ENCODE assay signal across 8 mouse cellular contexts in the genomic region with DNA sequence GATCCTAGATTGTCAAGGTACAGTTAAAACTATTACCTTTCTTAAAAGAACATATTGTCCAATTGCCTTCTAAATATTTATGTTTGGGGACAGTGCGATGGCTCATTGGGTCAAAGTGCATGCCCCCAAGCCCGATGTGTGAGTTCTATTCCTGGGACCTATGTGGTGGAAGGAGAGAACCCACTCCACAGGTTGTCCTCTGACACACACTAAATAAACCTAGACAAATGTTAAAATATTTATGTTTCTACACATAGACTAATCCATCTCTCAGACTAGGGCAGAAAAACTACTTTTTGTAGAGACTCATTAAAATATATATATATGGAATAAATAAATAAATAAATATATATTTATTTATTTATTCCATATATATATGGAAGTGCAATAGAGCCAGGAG. TPM values are rescaled to one million over a fixed set of nuclear protein-coding genes. Genes with fewer than 3 reads are reported as not detected.
DNase-seq lines count a peak whose midpoint lies in the region; ATAC-seq lines count a peak whose summit lies in the region.

No protein-coding gene starts in this region.

- no peaks in the 10 kb centered on the region for H3K9me3 ChIP-seq in kidney, embryonic 15.5 days (replicated peaks)
- H3K9me3 ChIP-seq in embryonic facial prominence, embryonic 13.5 days = no peaks in the 10 kb centered on the region
- no peaks in the 10 kb centered on the region for H3K9me3 ChIP-seq in intestine, embryonic 15.5 days
- no peaks in the 10 kb centered on the region for H3K9me3 ChIP-seq in neural tube, embryonic 11.5 days (ENCODE audit: control insufficient read depth, low read length)

- WGBS in kidney, embryonic 15.5 days = 89% methylated on average over 2 of the region's 2 CpGs
- 98% methylated on average over 2 of the region's 2 CpGs for WGBS in embryonic facial prominence, embryonic 13.5 days
- WGBS in intestine, embryonic 15.5 days = 83% methylated on average over 2 of the region's 2 CpGs
- 91% methylated on average over 2 of the region's 2 CpGs for WGBS in neural tube, embryonic 11.5 days

- H3K36me3 ChIP-seq in kidney, embryonic 15.5 days = peaks cover 26% of the 10 kb centered on the region
- peaks cover 27% of the 10 kb centered on the region for H3K36me3 ChIP-seq in embryonic facial prominence, embryonic 13.5 days
- H3K36me3 ChIP-seq in intestine, embryonic 15.5 days = peaks cover 16% of the 10 kb centered on the region
- peaks cover 5% of the 10 kb centered on the region for H3K36me3 ChIP-seq in neural tube, embryonic 11.5 days (ENCODE audit: control insufficient read depth, insufficient read depth, low read length)

- DNase-seq in kidney, postnatal 10 days = no peak
- DNase-seq in neural tube, embryonic 11.5 days (ENCODE audit: low spot score) = no peak
- no peak for DNase-seq in adrenal gland, postnatal 36 days
- DNase-seq in urinary bladder, postnatal 25 days (ENCODE audit: low spot score) = no peak

- peaks cover 13% of the 10 kb centered on the region; the same call in 1 of the 2 replicates for H3K4me1 ChIP-seq in kidney, embryonic 15.5 days
- peaks cover 8% of the 10 kb centered on the region; the same call in 1 of the 2 replicates for H3K4me1 ChIP-seq in embryonic facial prominence, embryonic 13.5 days
- H3K4me1 ChIP-seq in intestine, embryonic 15.5 days (replicated peaks) = peaks cover 3% of the 10 kb centered on the region
- H3K4me1 ChIP-seq in neural tube, embryonic 11.5 days (ENCODE audit: control insufficient read depth, insufficient read depth, low read length) = peaks cover 7% of the 10 kb centered on the region; the same call in 1 of the 2 replicates

- no peaks in the 10 kb centered on the region for H3K27me3 ChIP-seq in kidney, embryonic 15.5 days
- H3K27me3 ChIP-seq in embryonic facial prominence, embryonic 13.5 days = no peaks in the 10 kb centered on the region
- H3K27me3 ChIP-seq in intestine, embryonic 15.5 days (replicated peaks) = no peaks in the 10 kb centered on the region
- H3K27me3 ChIP-seq in neural tube, embryonic 11.5 days (ENCODE audit: control insufficient read depth, insufficient read depth, low read length) = no peaks in the 10 kb centered on the region

- H3K4me2 ChIP-seq in kidney, embryonic 15.5 days = peak overlapping the region; percentile 76; the same call in 1 of the 2 replicates
- H3K4me2 ChIP-seq in embryonic facial prominence, embryonic 13.5 days = peak overlapping the region; percentile 83
- H3K4me2 ChIP-seq in intestine, embryonic 15.5 days (replicated peaks) = no peak overlapping the region; the same call in 1 of the 2 replicates
- H3K4me2 ChIP-seq in neural tube, embryonic 11.5 days (ENCODE audit: low read depth) = no peak overlapping the region

- H3K27ac ChIP-seq in kidney, embryonic 15.5 days = no peak overlapping the region
- no peak overlapping the region for H3K27ac ChIP-seq in embryonic facial prominence, embryonic 13.5 days
- H3K27ac ChIP-seq in intestine, embryonic 15.5 days = no peak overlapping the region
- no peak overlapping the region for H3K27ac ChIP-seq in neural tube, embryonic 11.5 days (ENCODE audit: low read depth, low read length)

- peak; percentile 12; the same call in 1 of the 2 replicates for ATAC-seq in kidney, embryonic 15.5 days (replicated peaks; ENCODE audit: low FRiP score)
- no peak for ATAC-seq in embryonic facial prominence, embryonic 13.5 days (ENCODE audit: insufficient number of reproducible peaks, insufficient read depth, low FRiP score, low TSS enrichment, low read depth)
- peak; percentile 44; the same call in 1 of the 2 replicates for ATAC-seq in intestine, embryonic 15.5 days
- ATAC-seq in neural tube, embryonic 11.5 days (ENCODE audit: insufficient read depth, low FRiP score, low TSS enrichment) = peak; percentile 47
- no peak for ATAC-seq in CD4-positive, CD25-positive, alpha-beta regulatory T cell, adult 4 months

- peak overlapping the region; percentile 94 for H3K4me3 ChIP-seq in kidney, embryonic 15.5 days (replicated peaks)
- H3K4me3 ChIP-seq in embryonic facial prominence, embryonic 13.5 days = peak overlapping the region; percentile 90
- H3K4me3 ChIP-seq in intestine, embryonic 15.5 days (replicated peaks) = 0 out of 2 replicates have a peak overlapping the region, but pooled peaks have one; percentile 96
- peak overlapping the region; percentile 76 for H3K4me3 ChIP-seq in neural tube, embryonic 11.5 days (ENCODE audit: low read depth, low read length)

- no peak overlapping the region for H3K9ac ChIP-seq in kidney, embryonic 15.5 days
- no peak overlapping the region for H3K9ac ChIP-seq in embryonic facial prominence, embryonic 13.5 days
- no peak overlapping the region for H3K9ac ChIP-seq in intestine, embryonic 15.5 days
- no peak overlapping the region for H3K9ac ChIP-seq in neural tube, embryonic 11.5 days (ENCODE audit: low read length)

RNA-seq across cellular contexts. Expression of gene Zscan25, which starts 0.4 kb away (rescaled TPM):
- polyA plus RNA-seq in kidney, embryonic 15.5 days (2015; fragmentation: Nextera tagmentation; extraction: Ambion mirVana) = 0.48 and 0.61 TPM in 2 replicates
- 0.80 and 0.83 TPM in 2 replicates for polyA plus RNA-seq in embryonic facial prominence, embryonic 13.5 days (2015; fragmentation: Nextera tagmentation; extraction: Ambion mirVana)
- 0.36 and 0.49 TPM in 2 replicates for polyA plus RNA-seq in intestine, embryonic 15.5 days (2015; fragmentation: Nextera tagmentation; extraction: Ambion mirVana)
- 0.58 and 0.76 TPM in 2 replicates for polyA plus RNA-seq in neural tube, embryonic 11.5 days (2014; fragmentation: Nextera tagmentation; extraction: Ambion mirVana)
- 10 to 100 TPM; 15.0 to 15.7 TPM for total RNA-seq in adrenal gland, postnatal 36 days (2021)
- under 1 TPM; 0.46 to 0.65 TPM for polyA plus RNA-seq in CD4-positive, CD25-positive, alpha-beta regulatory T cell, adult 4 months (2017; shearing (Covaris generic))

RNA-seq across cellular contexts. Expression of gene Zfp655, which starts 48.4 kb away (rescaled TPM):
- 31.3 and 34.5 TPM in 2 replicates for polyA plus RNA-seq in kidney, embryonic 15.5 days (2015; fragmentation: Nextera tagmentation; extraction: Ambion mirVana)
- polyA plus RNA-seq in embryonic facial prominence, embryonic 13.5 days (2015; fragmentation: Nextera tagmentation; extraction: Ambion mirVana) = 33.7 and 36.2 TPM in 2 replicates
- 33.1 and 38.6 TPM in 2 replicates for polyA plus RNA-seq in intestine, embryonic 15.5 days (2015; fragmentation: Nextera tagmentation; extraction: Ambion mirVana)
- polyA plus RNA-seq in neural tube, embryonic 11.5 days (2014; fragmentation: Nextera tagmentation; extraction: Ambion mirVana) = 43.3 and 47.5 TPM in 2 replicates
- 10 to 100 TPM; 50.6 to 68.6 TPM for total RNA-seq in adrenal gland, postnatal 36 days (2021)
- polyA plus RNA-seq in CD4-positive, CD25-positive, alpha-beta regulatory T cell, adult 4 months (2017; shearing (Covaris generic)) = 10 to 100 TPM; 60.1 to 68.9 TPM

Comparison
In these comparisons a context has a peak if more than half of its experiments do, and no peak if none do; other contexts are left out.
1. ATAC-seq: peak in kidney, embryonic 15.5 days (single experiment), intestine, embryonic 15.5 days (single experiment) and neural tube, embryonic 11.5 days (single experiment); none in embryonic facial prominence, embryonic 13.5 days (single experiment) and CD4-positive, CD25-positive, alpha-beta regulatory T cell, adult 4 months (single experiment).
2. H3K4me2 ChIP-seq: peak in kidney, embryonic 15.5 days (single experiment) and embryonic facial prominence, embryonic 13.5 days (single experiment); none in intestine, embryonic 15.5 days (single experiment) and neural tube, embryonic 11.5 days (single experiment).
3. Peak in every context shown above with its lines, with median percentiles within 50 percentile points of each other: H3K4me3 ChIP-seq.